Mouse (Mus musculus) MEL (cell line): ENCODE results near the gene Gpr156. TPM values are rescaled to one million over a fixed set of nuclear protein-coding genes. Genes with fewer than 3 reads are reported as not detected.

ENCODE experiments used
- DNase-seq: peaks from one replicate; pipeline ENCODE4 v3.0.0; 2011; ENCODE audit warnings: low read depth, low spot score
- H3K27ac ChIP-seq: 2 replicates; pipeline ENCODE4 v1.5.1; 2012; ENCODE audit warnings: low read depth, mild to moderate bottlenecking, control low read depth, low read length, moderate library complexity; ENCODE audit not compliant: control insufficient read depth
- H3K27me3 ChIP-seq, 2 experiments: fragments of 150-350 bp in 1 of 2; sonication (generic) in 1 of 2; 2 replicates each; pipeline ENCODE4 v1.6.1; 2012; ENCODE audit warnings: low read length in 2 of 2, mild to moderate bottlenecking in 2 of 2, improper control_type of control experiment in 1 of 2, moderate library complexity in 1 of 2; ENCODE audit not compliant: insufficient read depth in 2 of 2, control insufficient read depth in 1 of 2
- H3K36me3 ChIP-seq, 2 experiments: 2 replicates each; pipeline ENCODE4 v1.6.1; 2012 to 2014; ENCODE audit warnings: low read length in 2 of 2, improper control_type of control experiment in 1 of 2, inconsistent platforms in 1 of 2, mild to moderate bottlenecking in 1 of 2; ENCODE audit not compliant: insufficient read depth in 2 of 2, control insufficient read depth in 1 of 2
- H3K4me1 ChIP-seq, 2 experiments: fragments of 150-350 bp in 1 of 2; sonication (generic) in 1 of 2; 2 replicates each; pipeline ENCODE4 v1.6.1; 2012; ENCODE audit warnings: low read length in 2 of 2, improper control_type of control experiment in 1 of 2, mild to moderate bottlenecking in 1 of 2; ENCODE audit not compliant: insufficient read depth in 2 of 2, control insufficient read depth in 1 of 2
- H3K4me3 ChIP-seq, 2 experiments: fragments of 150-350 bp in 1 of 2; sonication (generic) in 1 of 2; 2 replicates each; pipeline ENCODE4 v1.5.1; 2012; ENCODE audit warnings: low read depth in 2 of 2, low read length in 2 of 2, mild to moderate bottlenecking in 2 of 2, moderate library complexity in 2 of 2, control low read depth in 1 of 2, improper control_type of control experiment in 1 of 2; ENCODE audit not compliant: control insufficient read depth in 1 of 2, insufficient read depth in 1 of 2
- H3K79me2 ChIP-seq: 2 replicates; pipeline ENCODE4 v1.6.1; 2012; ENCODE audit warnings: mild to moderate bottlenecking, low read length, moderate library complexity; ENCODE audit not compliant: control insufficient read depth, poor library complexity, insufficient read depth
- H3K9ac ChIP-seq: 2 replicates; pipeline ENCODE4 v1.6.1; 2012; ENCODE audit warnings: low read depth, mild to moderate bottlenecking, control low read depth, low read length, moderate library complexity; ENCODE audit not compliant: control insufficient read depth, poor library complexity, severe bottlenecking
- H3K9me3 ChIP-seq: fragments of 150-350 bp; sonication (generic); replicated peaks from 2 replicates; pipeline ENCODE4 v1.6.1; 2012; ENCODE audit warnings: mild to moderate bottlenecking, low read length, improper control_type of control experiment, moderate library complexity; ENCODE audit not compliant: insufficient read depth
- CHD1 ChIP-seq: IDR thresholded peaks from 2 replicates; pipeline ENCODE4 v1.6.1; 2012; ENCODE audit warnings: low read depth, mild to moderate bottlenecking, inconsistent platforms, low read length, improper control_type of control experiment
- CHD2 ChIP-seq: IDR thresholded peaks from 2 replicates; pipeline ENCODE4 v1.6.1; 2011; ENCODE audit warnings: low read length, improper control_type of control experiment
- CTCF ChIP-seq, 3 experiments: IDR thresholded peaks in 2 of 3; conservative IDR thresholded peaks in 1 of 3; 2 replicates each; pipeline ENCODE4 v1.5.1; 2011 to 2012; ENCODE audit warnings: low read length in 3 of 3, low read depth in 2 of 3, mild to moderate bottlenecking in 2 of 3, improper control_type of control experiment in 1 of 3, inconsistent platforms in 1 of 3, mixed read lengths in 1 of 3, moderate library complexity in 1 of 3; ENCODE audit not compliant: control insufficient read depth in 1 of 3, insufficient read depth in 1 of 3, poor library complexity in 1 of 3, severe bottlenecking in 1 of 3
- E2F4 ChIP-seq: IDR thresholded peaks from 2 replicates; pipeline ENCODE4 v1.6.1; 2011; ENCODE audit warnings: low read depth, low read length, improper control_type of control experiment, borderline replicate concordance
- ELF1 ChIP-seq: IDR thresholded peaks from 2 replicates; pipeline ENCODE4 v1.6.1; 2014; ENCODE audit warnings: low read depth, mild to moderate bottlenecking, inconsistent platforms, low read length, improper control_type of control experiment, moderate library complexity
- EP300 ChIP-seq, 2 experiments: IDR thresholded peaks; 2 replicates each; pipeline ENCODE4 v1.6.1; 2011; ENCODE audit warnings: improper control_type of control experiment in 2 of 2, low read length in 2 of 2, low read depth in 1 of 2, mild to moderate bottlenecking in 1 of 2
- ETS1 ChIP-seq: IDR thresholded peaks from 2 replicates; pipeline ENCODE4 v1.6.1; 2012; ENCODE audit warnings: low read depth, mild to moderate bottlenecking, inconsistent platforms, low read length, improper control_type of control experiment, moderate library complexity
- GATA1 ChIP-seq: IDR thresholded peaks from 2 replicates; pipeline ENCODE4 v1.6.1; 2011; ENCODE audit warnings: low read depth, low read length, improper control_type of control experiment
- MAFK ChIP-seq: IDR thresholded peaks from 2 replicates; pipeline ENCODE4 v1.6.1; 2011; ENCODE audit warnings: low read depth, mild to moderate bottlenecking, low read length, improper control_type of control experiment, borderline replicate concordance
- MAX ChIP-seq: IDR thresholded peaks from 2 replicates; pipeline ENCODE4 v1.6.1; 2011; ENCODE audit warnings: low read length, improper control_type of control experiment
- MXI1 ChIP-seq: IDR thresholded peaks from 2 replicates; pipeline ENCODE4 v1.6.1; 2011; ENCODE audit warnings: mild to moderate bottlenecking, low read depth, low read length, improper control_type of control experiment
- MYC ChIP-seq: IDR thresholded peaks from 2 replicates; pipeline ENCODE4 v1.6.1; 2011; ENCODE audit warnings: low read depth, mild to moderate bottlenecking, low read length, improper control_type of control experiment, moderate library complexity
- NELFE ChIP-seq: IDR thresholded peaks from 2 replicates; pipeline ENCODE4 v1.6.1; 2011; ENCODE audit warnings: low read depth, low read length, improper control_type of control experiment
- NRF1 ChIP-seq: IDR thresholded peaks from 2 replicates; pipeline ENCODE4 v1.6.1; 2014; ENCODE audit warnings: low read depth, mild to moderate bottlenecking, inconsistent platforms, low read length, improper control_type of control experiment, moderate library complexity; ENCODE audit not compliant: poor library complexity, insufficient read depth, severe bottlenecking
- POLR2AphosphoS5 ChIP-seq: IDR thresholded peaks from 2 replicates; pipeline ENCODE4 v1.6.1; 2012; ENCODE audit warnings: low read depth, borderline replicate concordance, mild to moderate bottlenecking, inconsistent platforms, low read length, moderate library complexity, mixed read lengths
- RCOR1 ChIP-seq: IDR thresholded peaks from 2 replicates; pipeline ENCODE4 v1.6.1; 2012; ENCODE audit warnings: low read depth, mild to moderate bottlenecking, inconsistent platforms, low read length, improper control_type of control experiment
- SMC3 ChIP-seq: IDR thresholded peaks from 2 replicates; pipeline ENCODE4 v1.6.1; 2011; ENCODE audit warnings: low read depth, low read length, improper control_type of control experiment
- USF2 ChIP-seq, 2 experiments: IDR thresholded peaks; 2 replicates each; pipeline ENCODE4 v1.6.1; 2011 to 2012; ENCODE audit warnings: improper control_type of control experiment in 2 of 2, low read length in 2 of 2, borderline replicate concordance in 1 of 2, inconsistent platforms in 1 of 2, low read depth in 1 of 2, mild to moderate bottlenecking in 1 of 2; ENCODE audit not compliant: insufficient read depth in 1 of 2
- polyA plus RNA-seq, 2 experiments: library from polyadenylated mRNA; stranded (reverse) in 1 of 2; unstranded in 1 of 2; fragments of >175 nt in 1 of 2; fragments of >200 nt in 1 of 2; gene quantifications; 2 replicates each; pipeline versions ENCODE4 v1.2.1 to v1.2.4; 2012; ENCODE audit warnings: low replicate concordance in 2 of 2, low read depth in 1 of 2; ENCODE audit not compliant: insufficient read length in 2 of 2, insufficient read depth in 1 of 2, missing spikeins in 1 of 2
- total RNA-seq: library from RNA; depleted of rRNA; stranded (reverse); fragments of 300-350 nt; gene quantifications from 2 replicates; pipeline ENCODE4 v1.2.3, GENCODE M21; 2012

The Gpr156 gene
- total and polyA plus RNA-seq, 3 experiments = not detected

- no peak for DNase-seq
- Histone ChIP-seq H3K4me1 (no peaks in the 10 kb centered on the region), H3K4me3 (no peak overlapping the region), H3K9me3 (no peaks in the 10 kb centered on the region), H3K36me3 (no peaks in the 10 kb centered on the region), H3K79me2 (no peaks in the 10 kb centered on the region), H3K9ac (no peak overlapping the region), H3K27ac (no peak overlapping the region), H3K27me3 (no peaks in the 10 kb centered on the region)
- TF ChIP-seq CTCF (IDR thresholded peaks at IDR 0.05 in 2 of 3, conservative IDR thresholded peaks at IDR 0.05 in 1 of 3; ENCODE audit: control insufficient read depth in 1 of 3, insufficient read depth in 1 of 3, low read depth in 2 of 3, low read length in 3 of 3, poor library complexity in 1 of 3, severe bottlenecking in 1 of 3) = peak in 1 of 3 experiments; percentile 4; a peak in 1 of 6 replicates
- no peak for TF ChIP-seq ETS1
- no peak for TF ChIP-seq USF2 (IDR thresholded peaks at IDR 0.05; ENCODE audit: borderline replicate concordance in 1 of 2, insufficient read depth in 1 of 2, low read depth in 1 of 2, low read length in 2 of 2)
- TF ChIP-seq MAFK = no peak
These were observed 13.3 kb downstream of the Gpr156 start for GRCm38 (mm10) chr16:37929626-37930025.

DNA sequence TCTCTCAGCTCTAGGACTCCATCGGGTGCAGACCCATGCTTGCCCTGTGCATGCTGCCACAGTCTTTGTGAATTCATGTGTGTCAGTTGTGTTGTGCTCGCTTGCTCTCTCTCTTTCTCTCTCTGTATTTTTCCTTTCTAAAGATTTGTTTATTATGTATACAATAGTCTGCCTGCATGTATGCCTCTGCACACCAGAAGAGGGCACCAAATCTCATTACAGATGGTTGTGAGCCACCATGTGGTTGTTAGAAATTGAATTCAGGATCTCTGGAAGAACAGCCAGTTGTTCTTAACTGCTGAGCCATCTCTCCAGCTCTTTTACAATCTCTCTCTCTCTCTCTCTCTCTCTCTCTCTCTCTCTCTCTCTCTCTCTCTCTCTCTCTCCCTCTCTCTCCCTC, 18.6 kb downstream of the Gpr156 start:
- no peak overlapping the region for H3K27ac ChIP-seq
- H3K9me3 ChIP-seq = no peaks in the 10 kb centered on the region
- no peak overlapping the region for H3K4me3 ChIP-seq
- peak in 1 of 3 experiments; percentile 14; a peak in 1 of 6 replicates for TF ChIP-seq CTCF (IDR thresholded peaks at IDR 0.05 in 2 of 3, conservative IDR thresholded peaks at IDR 0.05 in 1 of 3; ENCODE audit: control insufficient read depth in 1 of 3, insufficient read depth in 1 of 3, low read depth in 2 of 3, low read length in 3 of 3, poor library complexity in 1 of 3, severe bottlenecking in 1 of 3)
- TF ChIP-seq GATA1 = no peak
- no peak for DNase-seq
- H3K36me3 ChIP-seq = no peaks in the 10 kb centered on the region
- H3K27me3 ChIP-seq = no peaks in the 10 kb centered on the region; a peak in 1 of 4 replicates
- H3K9ac ChIP-seq = no peak overlapping the region
- no peaks in the 10 kb centered on the region for H3K79me2 ChIP-seq
- no peaks in the 10 kb centered on the region for H3K4me1 ChIP-seq

- no peak overlapping the region for H3K4me3 ChIP-seq
- H3K9me3 ChIP-seq = no peaks in the 10 kb centered on the region
- H3K36me3 ChIP-seq = no peaks in the 10 kb centered on the region
- H3K4me1 ChIP-seq = no peaks in the 10 kb centered on the region
- TF ChIP-seq ELF1 (no peak), MXI1 (no peak), E2F4 (no peak), NELFE (no peak), NRF1 (no peak), POLR2AphosphoS5 (no peak), MAX (no peak), CHD1 (no peak), RCOR1 (no peak), EP300 (IDR thresholded peaks at IDR 0.05; ENCODE audit: low read depth in 1 of 2, low read length in 2 of 2) (no peak), ETS1 (no peak), MYC (no peak), SMC3 (no peak), CHD2 (no peak)
- H3K79me2 ChIP-seq = no peaks in the 10 kb centered on the region
- no peak overlapping the region for H3K9ac ChIP-seq
- no peak for DNase-seq
- no peaks in the 10 kb centered on the region; a peak in 1 of 4 replicates for H3K27me3 ChIP-seq
- no peak overlapping the region for H3K27ac ChIP-seq
These were observed 21.0 kb downstream of the Gpr156 start for GRCm38 (mm10) chr16:37937276-37937675.
